Mouse (Mus musculus): ENCODE data around the gene Elovl4. TPM values are rescaled to one million over a fixed set of nuclear protein-coding genes. Genes with fewer than 3 reads are reported as not detected.

Elovl4 gene
- 49.6 TPM for polyA plus RNA-seq (2015; fragmentation: Illumina TruSeq; extraction: RNeasy Lipid Tissue Mini Kit (QIAGEN cat#74804); ENCODE audit: low read depth, low replicate concordance)

DNA sequence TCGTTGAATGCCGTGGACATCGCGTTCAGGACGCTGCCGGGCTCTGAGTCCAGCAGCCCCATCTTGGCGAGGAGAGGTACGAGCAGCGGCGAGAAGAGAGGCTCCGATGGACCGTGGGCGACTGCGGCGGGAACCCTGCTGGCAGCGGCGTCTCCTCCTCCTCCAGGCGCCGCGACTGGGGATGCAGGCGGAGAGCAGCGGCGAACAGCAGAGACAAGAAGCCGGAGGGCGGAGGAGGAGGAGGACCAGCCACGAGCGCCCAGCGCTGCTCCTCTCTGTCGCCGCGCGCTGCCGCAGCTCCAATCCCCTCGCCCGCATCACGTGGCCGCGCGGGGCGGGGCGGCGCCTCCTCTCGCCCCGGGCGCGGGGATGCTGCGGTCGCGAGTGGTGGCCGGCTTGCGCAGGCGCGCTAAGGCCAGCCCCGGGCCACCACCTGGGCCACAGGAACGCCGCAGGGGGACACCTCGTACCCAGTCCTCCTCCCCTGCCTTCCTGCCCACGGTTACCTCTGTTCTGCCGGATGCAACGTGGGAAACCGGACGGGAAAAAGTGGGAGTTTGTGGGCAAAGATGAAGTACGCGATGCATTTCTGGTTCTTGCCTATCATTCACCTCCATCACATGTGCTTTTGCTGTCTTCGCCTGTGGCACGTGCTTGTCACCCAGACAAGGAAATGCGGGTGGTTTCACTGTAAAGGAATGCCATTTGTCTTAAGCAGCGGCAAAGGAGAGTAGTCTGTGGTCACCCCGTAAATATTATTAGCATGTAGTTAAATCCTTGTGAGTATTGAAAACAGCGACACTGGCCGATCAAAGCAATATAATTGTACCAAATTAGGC lies at the start of gene Elovl4:
Gene Elovl4, minus strand, starts transcription at position 301 of the 839 bp plus-strand sequence.

DNA sequence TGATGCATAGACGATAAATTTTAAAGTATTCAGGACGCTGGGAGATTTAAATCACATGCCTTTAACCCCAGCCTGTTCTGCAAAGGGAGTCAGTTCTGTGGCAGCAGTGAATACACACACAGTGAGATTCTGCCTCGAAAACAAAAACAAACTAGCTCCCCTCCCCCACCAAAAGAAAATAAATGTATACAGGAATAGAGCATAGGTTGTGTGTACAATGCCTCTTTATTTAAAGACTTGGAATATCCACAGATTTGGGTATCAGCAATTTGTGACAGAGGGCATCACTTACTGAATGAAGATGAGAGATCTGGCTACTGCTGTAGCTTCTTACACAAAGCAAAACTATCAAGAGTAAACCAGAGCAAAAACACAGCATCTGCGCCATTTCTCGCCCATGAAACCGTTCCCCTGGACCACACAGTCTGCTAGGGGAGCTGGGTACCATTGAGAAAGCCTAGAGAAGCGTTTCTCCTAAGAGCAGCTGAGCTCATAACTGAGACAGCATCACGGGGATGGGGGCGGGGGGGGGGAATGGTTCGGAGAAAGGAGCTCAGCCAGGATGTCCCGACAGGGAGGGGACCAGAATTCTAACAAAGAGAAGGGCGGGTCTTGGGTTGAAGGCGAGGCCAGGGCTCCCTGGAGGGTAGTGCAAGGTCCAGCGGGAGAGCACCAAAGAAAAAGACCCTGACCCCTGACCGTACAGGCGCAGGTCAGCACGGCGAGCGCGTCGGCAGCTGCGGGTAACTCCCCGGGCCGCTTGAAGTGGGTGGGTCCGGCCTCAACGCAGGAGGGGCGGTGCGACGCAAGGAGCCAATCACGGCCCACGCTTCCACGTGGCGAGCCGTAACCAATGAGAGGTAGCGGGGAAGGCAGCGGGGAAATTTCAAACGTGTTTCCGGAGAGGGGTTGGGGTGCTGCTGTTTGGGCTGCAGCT lies 28.0 kb upstream of the Elovl4 start, which contains the start of gene Ttk:
Gene Ttk, plus strand, starts transcription at position 879 of the 937 bp plus-strand sequence.

Other genes with a start within 250 kb of the Elovl4 start
- gene Ttk, start 28.4 kb upstream of the Elovl4 start, polyA plus RNA-seq (2015; fragmentation: Illumina TruSeq; extraction: RNeasy Lipid Tissue Mini Kit (QIAGEN cat#74804); ENCODE audit: low read depth, low replicate concordance), result 0.27 TPM
- gene Bckdhb, start 118.9 kb upstream of the Elovl4 start, polyA plus RNA-seq (2015; fragmentation: Illumina TruSeq; extraction: RNeasy Lipid Tissue Mini Kit (QIAGEN cat#74804); ENCODE audit: low read depth, low replicate concordance), result 54.6 TPM